Mouse (Mus musculus): ENCODE measurements at regions not wholly inside any gene's neighbourhood (a gene's known extent, or its start where the extent isn't known, plus 50 kb on each side); places are given as distances from the start of the nearest gene placed in this dataset.

GRCm38 (mm10) chr2:50835511-50836320 lies 313.2 kb downstream of the Rnd3 start:
- Histone ChIP-seq H3K27ac (replicated peaks) (no peak overlapping the region), H3K36me3 (no peaks in the 10 kb centered on the region), H3K4me3 (no peak overlapping the region), H3K27me3 (ENCODE audit: low read depth, poor library complexity, severe bottlenecking) (no peaks in the 10 kb centered on the region), H3K4me1 (peaks cover 11% of the 10 kb centered on the region), H3K9me3 (replicated peaks) (no peaks in the 10 kb centered on the region)
- WGBS = 74% methylated on average over 6 of the region's 6 CpGs
- DNase-seq (ENCODE audit: low spot score) = no peak

GRCm38 (mm10) chr2:50833791-50834190 lies 315.1 kb downstream of the Rnd3 start:
- no peaks in the 10 kb centered on the region for H3K9me3 ChIP-seq (replicated peaks)
- H3K4me3 ChIP-seq = no peak overlapping the region
- no peak for DNase-seq (ENCODE audit: low spot score)
- H3K27me3 ChIP-seq (ENCODE audit: low read depth, poor library complexity, severe bottlenecking) = no peaks in the 10 kb centered on the region
- no peaks in the 10 kb centered on the region for H3K36me3 ChIP-seq
- WGBS = 90% methylated on average over 5 of the region's 5 CpGs
- no peak overlapping the region for H3K27ac ChIP-seq (replicated peaks)
- H3K4me1 ChIP-seq = peaks cover 11% of the 10 kb centered on the region

- DNase-seq (ENCODE audit: low spot score) = no peak
- Histone ChIP-seq H3K9me3 (replicated peaks) (no peaks in the 10 kb centered on the region), H3K4me3 (no peak overlapping the region), H3K4me1 (peaks cover 11% of the 10 kb centered on the region), H3K36me3 (no peaks in the 10 kb centered on the region), H3K27me3 (ENCODE audit: low read depth, poor library complexity, severe bottlenecking) (no peaks in the 10 kb centered on the region), H3K27ac (replicated peaks) (peak overlapping the region; percentile 39; the same call in 1 of the 2 replicates)
- WGBS = 61% methylated on average over 4 of the region's 4 CpGs
Observed at GRCm38 (mm10) chr2:50832471-50832870, 316.4 kb downstream of the Rnd3 start.

GRCm38 (mm10) chr2:50830056-50830720 lies 318.7 kb downstream of the Rnd3 start:
- peaks cover 11% of the 10 kb centered on the region for H3K4me1 ChIP-seq
- no peak overlapping the region for H3K4me3 ChIP-seq
- WGBS = 78% methylated on average over 5 of the region's 5 CpGs
- no peaks in the 10 kb centered on the region for H3K36me3 ChIP-seq
- no peaks in the 10 kb centered on the region for H3K27me3 ChIP-seq (ENCODE audit: low read depth, poor library complexity, severe bottlenecking)
- no peak overlapping the region for H3K27ac ChIP-seq (replicated peaks)
- DNase-seq (ENCODE audit: low spot score) = no peak
- H3K9me3 ChIP-seq (replicated peaks) = no peaks in the 10 kb centered on the region

GRCm38 (mm10) chr2:50827097-50827496 lies 321.8 kb downstream of the Rnd3 start:
- Histone ChIP-seq H3K9me3 (replicated peaks) (no peaks in the 10 kb centered on the region), H3K27me3 (ENCODE audit: low read depth, poor library complexity, severe bottlenecking) (no peaks in the 10 kb centered on the region), H3K27ac (replicated peaks) (no peak overlapping the region; the same call in 1 of the 2 replicates), H3K4me1 (no peaks in the 10 kb centered on the region), H3K4me3 (no peak overlapping the region), H3K36me3 (no peaks in the 10 kb centered on the region)
- DNase-seq (ENCODE audit: low spot score) = no peak
- 72% methylated on average over 5 of the region's 5 CpGs for WGBS

GRCm38 (mm10) chr2:50826537-50826936 lies 322.4 kb downstream of the Rnd3 start:
- H3K4me3 ChIP-seq = no peak overlapping the region
- DNase-seq (ENCODE audit: low spot score) = no peak
- 83% methylated on average over 3 of the region's 3 CpGs for WGBS
- H3K27ac ChIP-seq (replicated peaks) = no peak overlapping the region; the same call in 1 of the 2 replicates
- H3K4me1 ChIP-seq = no peaks in the 10 kb centered on the region
- no peaks in the 10 kb centered on the region for H3K27me3 ChIP-seq (ENCODE audit: low read depth, poor library complexity, severe bottlenecking)
- no peaks in the 10 kb centered on the region for H3K9me3 ChIP-seq (replicated peaks)
- no peaks in the 10 kb centered on the region for H3K36me3 ChIP-seq

GRCm38 (mm10) chr2:50825626-50826025 lies 323.3 kb downstream of the Rnd3 start:
- WGBS = 87% methylated on average over 5 of the region's 5 CpGs
- DNase-seq (ENCODE audit: low spot score) = no peak

GRCm38 (mm10) chr2:50824782-50825181 lies 324.1 kb downstream of the Rnd3 start:
- Histone ChIP-seq H3K4me1 (no peaks in the 10 kb centered on the region), H3K27me3 (ENCODE audit: low read depth, poor library complexity, severe bottlenecking) (no peaks in the 10 kb centered on the region), H3K4me3 (no peak overlapping the region), H3K9me3 (replicated peaks) (no peaks in the 10 kb centered on the region), H3K27ac (replicated peaks) (no peak overlapping the region), H3K36me3 (no peaks in the 10 kb centered on the region)
- no peak for DNase-seq (ENCODE audit: low spot score)
- 81% methylated on average over 3 of the region's 3 CpGs for WGBS

More at GRCm38 (mm10) chr2:50825626-50826025, 323.3 kb downstream of the Rnd3 start:
- no peaks in the 10 kb centered on the region for H3K27me3 ChIP-seq (ENCODE audit: low read depth, poor library complexity, severe bottlenecking)
- H3K27ac ChIP-seq (replicated peaks) = no peak overlapping the region
- H3K9me3 ChIP-seq (replicated peaks) = no peaks in the 10 kb centered on the region
- H3K4me3 ChIP-seq = no peak overlapping the region
- no peaks in the 10 kb centered on the region for H3K4me1 ChIP-seq
- H3K36me3 ChIP-seq = no peaks in the 10 kb centered on the region

GRCm38 (mm10) chr2:50822738-50823137 lies 326.2 kb downstream of the Rnd3 start:
- Histone ChIP-seq H3K36me3 (no peaks in the 10 kb centered on the region), H3K4me1 (no peaks in the 10 kb centered on the region), H3K4me3 (no peak overlapping the region), H3K27me3 (ENCODE audit: low read depth, poor library complexity, severe bottlenecking) (no peaks in the 10 kb centered on the region), H3K27ac (replicated peaks) (no peak overlapping the region), H3K9me3 (replicated peaks) (no peaks in the 10 kb centered on the region)
- no peak for DNase-seq (ENCODE audit: low spot score)

GRCm38 (mm10) chr2:50819305-50819665 lies 329.6 kb downstream of the Rnd3 start:
- Histone ChIP-seq H3K36me3 (no peaks in the 10 kb centered on the region), H3K27me3 (ENCODE audit: low read depth, poor library complexity, severe bottlenecking) (no peaks in the 10 kb centered on the region), H3K27ac (replicated peaks) (no peak overlapping the region), H3K9me3 (replicated peaks) (no peaks in the 10 kb centered on the region), H3K4me3 (no peak overlapping the region), H3K4me1 (no peaks in the 10 kb centered on the region)
- 88% methylated on average over 5 of the region's 5 CpGs for WGBS
- no peak for DNase-seq (ENCODE audit: low spot score)

- no peaks in the 10 kb centered on the region for H3K4me1 ChIP-seq
- no peak for DNase-seq (ENCODE audit: low spot score)
- no peaks in the 10 kb centered on the region for H3K9me3 ChIP-seq (replicated peaks)
- no peak overlapping the region for H3K27ac ChIP-seq (replicated peaks)
- 87% methylated on average over 7 of the region's 7 CpGs for WGBS
- no peaks in the 10 kb centered on the region for H3K36me3 ChIP-seq
- H3K4me3 ChIP-seq = no peak overlapping the region
- no peaks in the 10 kb centered on the region for H3K27me3 ChIP-seq (ENCODE audit: low read depth, poor library complexity, severe bottlenecking)
Observed at GRCm38 (mm10) chr2:50818557-50819304, 330.2 kb downstream of the Rnd3 start.

GRCm38 (mm10) chr2:50816364-50816763 lies 332.5 kb downstream of the Rnd3 start:
- H3K4me1 ChIP-seq = peaks cover 16% of the 10 kb centered on the region
- no peak overlapping the region for H3K4me3 ChIP-seq
- H3K36me3 ChIP-seq = no peaks in the 10 kb centered on the region
- WGBS = 80% methylated on average over 5 of the region's 5 CpGs
- no peaks in the 10 kb centered on the region for H3K9me3 ChIP-seq (replicated peaks)
- H3K27ac ChIP-seq (replicated peaks) = no peak overlapping the region
- no peak for DNase-seq (ENCODE audit: low spot score)
- no peaks in the 10 kb centered on the region for H3K27me3 ChIP-seq (ENCODE audit: low read depth, poor library complexity, severe bottlenecking)

- H3K27ac ChIP-seq (replicated peaks) = no peak overlapping the region
- no peaks in the 10 kb centered on the region for H3K9me3 ChIP-seq (replicated peaks)
- no peak overlapping the region for H3K4me3 ChIP-seq
- peaks cover 24% of the 10 kb centered on the region for H3K4me1 ChIP-seq
- H3K27me3 ChIP-seq (ENCODE audit: low read depth, poor library complexity, severe bottlenecking) = no peaks in the 10 kb centered on the region
- 71% methylated on average over 3 of the region's 3 CpGs for WGBS
- DNase-seq (ENCODE audit: low spot score) = no peak
- no peaks in the 10 kb centered on the region for H3K36me3 ChIP-seq
Observed at GRCm38 (mm10) chr2:50815541-50815940, 333.4 kb downstream of the Rnd3 start.
